Mouse (Mus musculus) T-helper 1 cell (primary cell): ENCODE measurements around the gene Garem2.

Experiments
- in situ Hi-C: fragments of 300-600 bp; cut with MboI, MseI; formaldehyde crosslinking; loops from one replicate; pipeline ENCODE4 v1.15.1; 2025; ENCODE audit warnings: high pct_unique_total_duplicates

Garem2 gene

DNA sequence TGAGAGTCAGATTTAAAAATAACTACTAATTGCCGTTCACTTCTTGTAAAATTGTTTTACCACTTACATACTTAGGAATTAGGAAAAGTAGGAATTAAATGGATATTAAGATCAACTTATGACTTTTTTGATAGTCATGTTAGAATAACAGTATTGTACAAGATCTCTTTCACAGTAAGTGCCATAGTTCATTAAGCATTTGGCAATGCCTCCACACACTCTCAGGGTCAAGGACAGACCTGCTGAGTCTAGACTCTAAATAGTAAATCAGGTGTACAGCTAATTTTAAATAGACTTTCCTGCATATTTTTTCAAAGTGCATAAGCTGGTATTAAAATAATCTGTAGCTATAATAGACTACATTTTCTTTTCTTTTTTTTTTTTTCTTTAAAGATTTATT, 47.5 kb downstream of the Garem2 start:
- in situ Hi-C loops, result no loop called here

DNA sequence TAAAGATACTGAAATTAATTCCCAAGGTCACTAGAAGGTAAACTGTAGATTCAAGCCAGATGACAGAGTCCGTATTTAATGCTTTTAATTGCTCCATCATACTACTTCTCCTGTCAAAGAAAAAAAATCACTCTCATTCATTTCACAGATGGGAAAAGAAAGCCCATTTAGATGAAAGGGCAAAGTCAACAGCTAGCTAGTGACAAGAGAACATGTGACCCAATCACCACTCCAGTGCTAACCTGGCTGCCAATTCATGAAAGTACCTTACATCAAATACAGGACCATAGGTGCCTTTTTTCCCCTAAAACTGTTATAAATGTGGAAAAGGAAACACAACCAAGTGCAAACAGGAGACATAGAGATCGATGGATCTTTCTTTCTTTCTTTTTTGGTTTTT, 48.3 kb downstream of the Garem2 start:
- in situ Hi-C loops, result no loop called here

DNA sequence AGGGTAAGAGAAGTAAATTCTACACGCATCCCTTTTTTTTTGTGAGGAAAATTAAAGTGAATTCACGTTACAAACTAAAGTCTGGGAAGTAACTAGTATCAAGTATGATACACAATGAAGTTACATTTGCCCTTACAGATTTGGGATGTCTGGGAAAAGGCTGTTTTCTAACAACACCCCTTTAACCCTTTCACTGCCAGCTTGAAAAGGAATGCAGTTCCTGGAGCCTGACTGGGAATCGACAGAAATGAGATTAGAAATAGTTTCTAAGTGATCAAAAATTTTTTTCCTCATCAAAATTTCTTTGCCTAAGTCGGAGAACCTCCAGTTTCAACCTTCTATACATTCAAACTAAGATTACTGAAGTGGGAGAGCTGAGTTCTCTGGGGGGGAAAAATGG, 49.1 kb downstream of the Garem2 start:
- in situ Hi-C loops, result no loop called here

DNA sequence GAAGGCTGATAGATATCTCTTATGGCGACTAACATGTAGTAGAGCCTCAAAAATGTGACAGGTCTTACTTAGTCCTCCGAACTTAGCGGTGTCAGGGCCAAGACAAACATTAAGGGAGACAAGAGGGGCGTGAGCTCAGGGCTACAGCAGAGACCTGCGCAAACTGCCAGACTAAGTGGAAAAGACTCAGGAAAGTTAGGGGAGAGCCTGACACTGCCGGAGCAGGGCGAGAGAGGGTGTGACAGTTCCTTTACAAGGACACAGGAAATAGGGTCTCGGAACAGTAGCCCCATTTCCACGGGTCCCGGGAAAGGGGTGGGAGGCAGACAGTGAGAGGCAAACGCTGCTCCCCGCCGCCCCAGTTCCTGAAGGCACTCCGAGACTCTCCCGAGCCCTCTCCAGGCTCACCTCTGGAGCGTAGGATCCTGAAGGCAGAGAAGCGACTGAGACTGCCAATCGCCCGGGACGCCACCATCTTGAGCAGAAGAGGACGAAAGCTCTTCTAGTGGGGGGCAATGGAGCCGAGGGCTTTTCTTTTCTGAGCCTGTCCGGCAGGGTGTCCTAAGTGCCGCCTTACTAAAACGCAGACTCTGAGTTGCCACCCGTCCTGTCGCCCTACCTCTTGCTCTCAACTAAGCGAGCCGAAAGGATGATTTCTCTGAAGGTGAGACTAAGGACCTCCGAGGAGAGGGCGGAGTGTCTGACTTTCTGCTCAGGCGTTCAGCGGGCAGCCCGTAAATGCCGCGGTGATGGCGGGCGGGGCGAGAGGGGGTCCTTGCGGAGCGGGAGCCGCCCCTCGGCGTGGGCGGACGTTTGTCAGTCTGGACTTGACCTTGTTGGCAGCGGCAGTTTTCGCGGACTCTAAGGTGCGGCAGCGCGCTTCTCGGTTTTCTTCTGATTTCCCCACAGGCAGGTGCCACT, 49.8 kb downstream of the Garem2 start, which contains the start of the genes Hadha and Hadhb:
Gene Hadha (minus strand): TSS at position 689 of the 921 bp plus-strand sequence.
Gene Hadhb (plus strand): TSS at position 775 of the 921 bp plus-strand sequence.
- in situ Hi-C loops, result no loop called here

DNA sequence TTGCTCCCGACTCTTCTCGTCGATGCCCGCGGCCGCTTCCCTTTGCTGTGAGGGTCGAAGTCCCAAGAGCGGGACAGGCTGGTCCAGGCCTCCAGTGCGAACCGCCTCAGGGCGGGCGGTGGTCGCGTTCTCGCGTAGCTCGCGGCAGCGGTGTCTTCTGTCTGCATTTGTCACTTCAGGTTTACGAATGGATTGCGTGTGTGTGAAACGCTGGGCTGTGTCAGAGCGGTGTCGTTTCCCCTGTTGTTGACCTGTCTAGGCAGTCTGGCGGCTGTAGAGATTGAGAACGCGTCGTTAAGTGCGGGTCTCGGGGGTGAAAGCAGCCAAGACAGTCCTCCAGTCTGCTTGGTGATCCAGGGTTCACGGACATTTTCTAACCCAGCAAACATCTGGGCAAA, 50.4 kb downstream of the Garem2 start:
- in situ Hi-C loops, result no loop called here

DNA sequence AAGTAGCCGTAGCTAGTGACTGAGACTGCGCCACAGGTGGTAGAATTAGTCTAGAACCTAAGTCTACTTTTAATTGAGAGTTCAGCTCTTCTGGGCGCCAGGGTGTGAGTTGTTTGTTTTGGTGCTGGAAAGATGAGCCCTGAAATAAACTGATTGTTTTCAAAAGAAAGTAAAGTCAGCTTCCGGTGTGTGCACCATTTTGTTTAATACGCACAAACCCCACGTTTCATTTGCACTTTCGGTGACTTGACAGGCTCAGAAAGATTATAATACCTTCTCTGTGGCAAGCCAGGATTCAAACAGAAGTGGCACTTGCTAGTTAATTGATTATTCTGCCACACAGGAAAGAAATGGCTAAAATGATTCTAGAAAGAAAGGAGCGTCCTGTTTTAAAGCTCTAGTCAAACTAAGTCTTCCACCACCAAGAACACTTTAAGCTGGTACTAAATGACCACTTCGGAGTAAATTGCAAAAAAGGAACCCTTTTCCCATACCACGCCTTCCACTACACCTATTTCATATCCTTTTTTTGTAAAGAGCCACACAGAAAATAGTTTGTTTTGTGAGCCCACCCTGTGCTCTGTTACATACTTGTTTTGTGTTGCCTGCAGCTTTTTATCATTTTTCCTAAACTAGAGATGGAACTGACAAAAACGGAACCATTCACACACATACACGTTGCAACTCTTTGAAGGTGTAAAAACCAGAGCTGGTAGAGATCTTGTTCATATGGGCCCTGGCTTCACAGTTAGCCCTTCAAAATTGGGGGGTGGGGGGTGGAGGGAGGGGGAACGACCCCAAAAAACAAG, 51.1 kb downstream of the Garem2 start:
- in situ Hi-C loops, result no loop called here

DNA sequence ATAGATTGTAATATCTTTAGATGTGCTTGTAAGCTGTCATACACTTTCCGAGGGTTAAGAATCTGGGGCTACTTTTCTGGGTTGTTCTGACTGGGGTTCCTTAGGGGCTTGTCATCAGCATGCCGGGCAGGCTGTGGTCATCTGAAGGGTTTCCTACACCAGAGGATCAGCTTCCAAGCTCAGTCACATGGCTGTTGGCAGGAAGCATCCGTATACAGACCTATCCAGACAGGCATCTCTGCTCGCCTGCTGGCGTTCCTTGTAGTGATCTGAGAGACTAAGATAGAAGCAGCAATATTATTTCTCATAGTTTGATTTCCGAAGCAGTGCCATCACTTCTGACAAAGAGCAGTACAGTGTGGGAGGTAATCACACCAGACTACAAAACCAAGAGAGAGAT, 54.6 kb downstream of the Garem2 start:
- in situ Hi-C loops, result no loop called here

DNA sequence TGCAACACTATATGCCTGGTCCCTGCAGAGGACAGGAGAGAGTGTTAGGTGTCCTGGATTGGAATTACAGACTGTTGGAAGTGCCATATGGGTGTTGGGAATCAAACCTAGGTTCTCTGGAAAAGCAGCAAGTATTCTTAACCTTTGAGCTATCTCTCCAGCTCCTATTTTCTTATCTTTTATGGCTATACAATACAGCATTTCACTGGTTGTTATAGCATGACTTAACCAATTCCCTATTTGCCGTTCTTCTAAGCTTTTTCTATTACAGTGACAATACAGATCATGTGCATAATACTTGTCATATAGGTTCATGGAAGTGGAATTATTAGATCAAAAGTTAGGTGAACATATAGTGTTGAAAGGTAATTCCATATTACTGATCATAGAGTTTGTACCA, 56.9 kb downstream of the Garem2 start:
- in situ Hi-C loops, result no loop called here

DNA sequence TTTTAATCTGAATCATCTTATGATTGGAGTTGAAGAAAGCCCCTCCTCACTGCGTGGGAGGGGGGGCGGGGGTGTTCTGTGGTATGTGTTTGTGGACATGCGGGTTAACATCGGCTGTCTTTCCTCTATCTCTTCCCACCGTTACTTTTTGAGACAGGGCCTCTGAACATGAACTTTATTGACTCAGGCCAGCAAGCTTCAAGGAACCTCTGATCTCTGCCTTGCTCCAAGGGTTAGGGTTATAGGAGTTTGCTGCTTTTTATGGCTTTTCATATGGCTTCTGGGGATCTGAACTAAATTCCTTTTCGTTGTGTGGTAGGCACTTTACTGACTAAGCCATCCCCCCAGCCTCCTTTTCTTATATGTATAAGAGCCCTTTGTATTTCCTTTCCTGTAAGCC, 57.4 kb downstream of the Garem2 start:
- in situ Hi-C loops, result no loop called here

DNA sequence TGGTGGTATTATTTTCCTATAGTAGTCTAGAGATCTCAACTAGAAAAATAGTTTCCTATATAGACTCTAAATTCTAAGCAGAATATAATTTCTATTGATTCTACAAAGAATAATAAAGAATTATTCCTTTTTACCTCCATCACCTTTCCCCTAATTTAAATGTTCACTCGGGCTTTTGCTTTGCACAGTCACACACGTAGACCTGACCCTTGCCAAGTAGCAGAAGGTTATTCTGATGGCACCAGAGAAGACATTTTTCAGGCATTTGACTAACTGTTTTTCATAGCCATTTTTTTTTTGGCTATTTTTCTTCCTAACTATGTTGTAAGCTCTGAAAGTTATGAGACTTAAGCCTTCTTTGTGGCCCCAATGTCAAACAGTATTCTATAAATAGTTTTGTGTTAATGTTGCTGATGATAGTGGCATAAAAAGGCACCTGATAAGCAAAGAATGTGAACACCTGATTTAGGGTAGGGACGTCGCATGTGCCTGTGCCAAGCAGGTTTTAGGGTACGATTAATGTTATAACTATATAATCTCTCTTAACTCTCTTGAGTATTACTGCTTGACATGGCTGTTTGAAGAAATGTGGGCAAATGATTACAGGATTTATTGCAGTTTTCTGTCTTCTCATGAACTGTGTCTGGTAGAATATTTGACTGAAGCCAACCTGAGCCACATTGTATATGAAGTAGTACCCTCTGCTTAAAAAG, 60.4 kb downstream of the Garem2 start:
- in situ Hi-C loops, result no loop called here
